ENCODE assay signal across 10 mouse cellular contexts in genomic region chr11:76508831-76509595, GRCm38 (mm10).
A peak's percentile ranks its signal among the peaks of the same experiment; 100 is the strongest.
DNase-seq lines count a peak whose midpoint lies in the region; ATAC-seq and TF ChIP-seq lines count a peak whose summit lies in the region.
"Had no signal": no experiment of that assay in that cellular context is flagged by ENCODE, and none has a peak within 500 bp of the region (broad histone marks: within the 10 kb centered on the region; RNA-seq: fewer than 3 reads in every experiment).

No protein-coding gene starts in this region.

- no peaks in the 10 kb centered on the region for H3K27me3 ChIP-seq in embryonic facial prominence, embryonic 15.5 days
- H3K27me3 ChIP-seq in midbrain, postnatal 0 days (ENCODE audit: insufficient read depth, low read length), result no peaks in the 10 kb centered on the region
- H3K27me3 ChIP-seq: lung, embryonic 15.5 days; neural tube, embryonic 12.5 days had no signal

- no peak overlapping the region for H3K9ac ChIP-seq in embryonic facial prominence, embryonic 15.5 days
- peak overlapping the region; percentile 42; the same call in 1 of the 2 replicates for H3K9ac ChIP-seq in midbrain, postnatal 0 days (replicated peaks; ENCODE audit: low read length, poor library complexity, severe bottlenecking)
- H3K9ac ChIP-seq: lung, embryonic 15.5 days; neural tube, embryonic 12.5 days had no signal

- no peaks in the 10 kb centered on the region for H3K36me3 ChIP-seq in embryonic facial prominence, embryonic 15.5 days
- no peaks in the 10 kb centered on the region for H3K36me3 ChIP-seq in midbrain, postnatal 0 days (ENCODE audit: insufficient read depth, low read length)
- H3K36me3 ChIP-seq: lung, embryonic 15.5 days; neural tube, embryonic 12.5 days had no signal

- no peak overlapping the region for H3K4me2 ChIP-seq in embryonic facial prominence, embryonic 15.5 days (replicated peaks)
- peak overlapping the region; percentile 6; the same call in 1 of the 2 replicates for H3K4me2 ChIP-seq in midbrain, postnatal 0 days (ENCODE audit: low read depth, low read length, poor library complexity, severe bottlenecking)
- H3K4me2 ChIP-seq: lung, embryonic 15.5 days; neural tube, embryonic 12.5 days had no signal

- DNase-seq in heart, adult 11 months, result peak; percentile 92
- no peak for DNase-seq in heart, adult 18-20 months
- DNase-seq in layer of hippocampus, adult 9-11 months, result peak; percentile 78
- DNase-seq in midbrain, postnatal 0 days (ENCODE audit: low spot score), result no peak
- DNase-seq in kidney, adult 18-20 months, result no peak
- DNase-seq in thymus, postnatal 14 days, result no peak

- H3K4me1 ChIP-seq in embryonic facial prominence, embryonic 15.5 days, result peaks cover 17% of the 10 kb centered on the region
- peaks cover 14% of the 10 kb centered on the region for H3K4me1 ChIP-seq in midbrain, postnatal 0 days (ENCODE audit: insufficient read depth, low read length)
- H3K4me1 ChIP-seq: lung, embryonic 15.5 days had no signal

- H3K4me3 ChIP-seq in embryonic facial prominence, embryonic 15.5 days (replicated peaks), result no peak overlapping the region
- no peak overlapping the region for H3K4me3 ChIP-seq in midbrain, postnatal 0 days (ENCODE audit: low read depth, low read length)
- H3K4me3 ChIP-seq: lung, embryonic 15.5 days; neural tube, embryonic 12.5 days had no signal

- 83% methylated on average over 32 of the region's 32 CpGs for WGBS in embryonic facial prominence, embryonic 15.5 days
- WGBS in midbrain, postnatal 0 days, result 85% methylated on average over 32 of the region's 32 CpGs

- no peaks in the 10 kb centered on the region for H3K9me3 ChIP-seq in embryonic facial prominence, embryonic 15.5 days (replicated peaks)
- no peaks in the 10 kb centered on the region for H3K9me3 ChIP-seq in midbrain, postnatal 0 days (ENCODE audit: low read length)
- H3K9me3 ChIP-seq: lung, embryonic 15.5 days; neural tube, embryonic 12.5 days had no signal

- no peak for TF ChIP-seq CTCF in midbrain, postnatal 0 days (IDR thresholded peaks at IDR 0.05)

- peak; percentile 13; the same call in 1 of the 2 replicates for ATAC-seq in embryonic facial prominence, embryonic 15.5 days (ENCODE audit: insufficient number of reproducible peaks, low FRiP score, low TSS enrichment, low read depth)
- ATAC-seq in midbrain, postnatal 0 days (ENCODE audit: low FRiP score), result no peak
- no peak for ATAC-seq in erythroid progenitor cell, adult 5-6 weeks (replicated peaks; ENCODE audit: low FRiP score, poor library complexity, severe bottlenecking)

- H3K27ac ChIP-seq in embryonic facial prominence, embryonic 15.5 days (replicated peaks), result no peak overlapping the region
- H3K27ac ChIP-seq in midbrain, postnatal 0 days (ENCODE audit: low read depth, low read length), result peak overlapping the region; percentile 83
- H3K27ac ChIP-seq: lung, embryonic 15.5 days had no signal

Comparison
In these comparisons a context has a peak if more than half of its experiments do, and no peak if none do; other contexts are left out.
1. DNase-seq: peak in heart, adult 11 months (single experiment) and layer of hippocampus, adult 9-11 months (single experiment); none in heart, adult 18-20 months (0 of 2), midbrain, postnatal 0 days (single experiment), kidney, adult 18-20 months (single experiment) and thymus, postnatal 14 days (single experiment).